Mouse (Mus musculus): Measurements from ENCODE around the gene Arf5. TPM values are rescaled to one million over a fixed set of nuclear protein-coding genes. Genes with fewer than 3 reads are reported as not detected.
A peak's percentile ranks its signal among the peaks of the same experiment; 100 is the strongest.

Gene Arf5
- total and polyA plus RNA-seq, 3 experiments: 20.7 to 306 (median 91.4) TPM

- H3K27me3 ChIP-seq (ENCODE audit: insufficient read depth, low read length): no peaks in the 10 kb centered on the region
- TF ChIP-seq POLR2AphosphoS5 (IDR thresholded peaks at IDR 0.05; ENCODE audit: insufficient replicate concordance, low read depth, low read length): no peak
- TF ChIP-seq CTCF (IDR thresholded peaks at IDR 0.05; ENCODE audit: low read depth, low read length): no peak
- TF ChIP-seq GATA2 (IDR thresholded peaks at IDR 0.05; ENCODE audit: borderline replicate concordance, low read depth, low read length): no peak
- TF ChIP-seq TAL1 (conservative IDR thresholded peaks at IDR 0.05; ENCODE audit: low read depth, low read length): no peak
- TF ChIP-seq GATA1 (IDR thresholded peaks at IDR 0.05; ENCODE audit: borderline replicate concordance, low read length): no peak
- ATAC-seq (ENCODE audit: extremely low read depth, insufficient number of reproducible peaks, low FRiP score, poor library complexity, severe bottlenecking) (no peak), DNase-seq (ENCODE audit: low spot score) (no peak)
- H3K9me3 ChIP-seq (replicated peaks): no peaks in the 10 kb centered on the region
- H3K36me3 ChIP-seq (replicated peaks): peaks cover 58% of the 10 kb centered on the region
- H3K4me3 ChIP-seq (ENCODE audit: low read depth, low read length): no peak overlapping the region
- peaks cover 33% of the 10 kb centered on the region for H3K4me1 ChIP-seq (ENCODE audit: insufficient read depth, low read depth, low read length)
Observed at GRCm38 (mm10) chr6:28418449-28418848, 4.9 kb upstream of the Arf5 start.

GRCm38 (mm10) chr6:28419673-28420072 lies 3.7 kb upstream of the Arf5 start:
- Histone ChIP-seq H3K4me1 (ENCODE audit: insufficient read depth, low read depth, low read length) (peaks cover 42% of the 10 kb centered on the region), H3K27me3 (ENCODE audit: insufficient read depth, low read length) (no peaks in the 10 kb centered on the region), H3K36me3 (replicated peaks) (peaks cover 61% of the 10 kb centered on the region), H3K4me3 (ENCODE audit: low read depth, low read length) (no peak overlapping the region), H3K9me3 (replicated peaks) (no peaks in the 10 kb centered on the region)
- ATAC-seq (ENCODE audit: extremely low read depth, insufficient number of reproducible peaks, low FRiP score, poor library complexity, severe bottlenecking) (no peak), DNase-seq (ENCODE audit: low spot score) (no peak)
- TF ChIP-seq CTCF (IDR thresholded peaks at IDR 0.05; ENCODE audit: low read depth, low read length) (no peak), TAL1 (conservative IDR thresholded peaks at IDR 0.05; ENCODE audit: low read depth, low read length) (no peak), POLR2AphosphoS5 (IDR thresholded peaks at IDR 0.05; ENCODE audit: insufficient replicate concordance, low read depth, low read length) (no peak), GATA1 (IDR thresholded peaks at IDR 0.05; ENCODE audit: borderline replicate concordance, low read length) (no peak), GATA2 (IDR thresholded peaks at IDR 0.05; ENCODE audit: borderline replicate concordance, low read depth, low read length) (no peak)

- H3K36me3 ChIP-seq (replicated peaks): peaks cover 63% of the 10 kb centered on the region
- TF ChIP-seq CTCF (IDR thresholded peaks at IDR 0.05; ENCODE audit: low read depth, low read length) (no peak), TAL1 (conservative IDR thresholded peaks at IDR 0.05; ENCODE audit: low read depth, low read length) (no peak), GATA2 (IDR thresholded peaks at IDR 0.05; ENCODE audit: borderline replicate concordance, low read depth, low read length) (no peak), POLR2AphosphoS5 (IDR thresholded peaks at IDR 0.05; ENCODE audit: insufficient replicate concordance, low read depth, low read length) (no peak)
- DNase-seq (ENCODE audit: low spot score) (no peak), ATAC-seq (ENCODE audit: extremely low read depth, insufficient number of reproducible peaks, low FRiP score, poor library complexity, severe bottlenecking) (no peak)
- peak overlapping the region; percentile 95; the same call in 1 of the 2 replicates for H3K4me3 ChIP-seq (ENCODE audit: low read depth, low read length)
- peaks cover 45% of the 10 kb centered on the region for H3K4me1 ChIP-seq (ENCODE audit: insufficient read depth, low read depth, low read length)
- no peaks in the 10 kb centered on the region for H3K9me3 ChIP-seq (replicated peaks)
- no peaks in the 10 kb centered on the region for H3K27me3 ChIP-seq (ENCODE audit: insufficient read depth, low read length)
Observed at GRCm38 (mm10) chr6:28420361-28420760, 3.0 kb upstream of the Arf5 start.

GRCm38 (mm10) chr6:28420865-28421264 lies 2.5 kb upstream of the Arf5 start:
- TF ChIP-seq POLR2AphosphoS5 (IDR thresholded peaks at IDR 0.05; ENCODE audit: insufficient replicate concordance, low read depth, low read length) (no peak), CTCF (IDR thresholded peaks at IDR 0.05; ENCODE audit: low read depth, low read length) (no peak), TAL1 (conservative IDR thresholded peaks at IDR 0.05; ENCODE audit: low read depth, low read length) (no peak), GATA1 (IDR thresholded peaks at IDR 0.05; ENCODE audit: borderline replicate concordance, low read length) (no peak), GATA2 (IDR thresholded peaks at IDR 0.05; ENCODE audit: borderline replicate concordance, low read depth, low read length) (no peak)
- no peaks in the 10 kb centered on the region for H3K9me3 ChIP-seq (replicated peaks)
- H3K4me3 ChIP-seq (ENCODE audit: low read depth, low read length): peak overlapping the region; percentile 95
- peaks cover 63% of the 10 kb centered on the region for H3K36me3 ChIP-seq (replicated peaks)
- DNase-seq (ENCODE audit: low spot score): no peak
- ATAC-seq (ENCODE audit: extremely low read depth, insufficient number of reproducible peaks, low FRiP score, poor library complexity, severe bottlenecking): no peak
- H3K27me3 ChIP-seq (ENCODE audit: insufficient read depth, low read length): no peaks in the 10 kb centered on the region
- peaks cover 48% of the 10 kb centered on the region for H3K4me1 ChIP-seq (ENCODE audit: insufficient read depth, low read depth, low read length)

- Histone ChIP-seq H3K36me3 (replicated peaks) (peaks cover 65% of the 10 kb centered on the region), H3K9me3 (replicated peaks) (no peaks in the 10 kb centered on the region), H3K27me3 (ENCODE audit: insufficient read depth, low read length) (no peaks in the 10 kb centered on the region), H3K4me1 (ENCODE audit: insufficient read depth, low read depth, low read length) (peaks cover 48% of the 10 kb centered on the region), H3K4me3 (ENCODE audit: low read depth, low read length) (peak overlapping the region; percentile 95)
- DNase-seq (ENCODE audit: low spot score): peak; percentile 81
- peak; percentile 47 for TF ChIP-seq CTCF (IDR thresholded peaks at IDR 0.05; ENCODE audit: low read depth, low read length)
- no peak for TF ChIP-seq GATA1 (IDR thresholded peaks at IDR 0.05; ENCODE audit: borderline replicate concordance, low read length)
- TF ChIP-seq TAL1 (conservative IDR thresholded peaks at IDR 0.05; ENCODE audit: low read depth, low read length): no peak
- ATAC-seq (ENCODE audit: extremely low read depth, insufficient number of reproducible peaks, low FRiP score, poor library complexity, severe bottlenecking): peak; percentile 85
Observed at GRCm38 (mm10) chr6:28421469-28422000, 1.8 kb upstream of the Arf5 start.

- Histone ChIP-seq H3K4me1 (ENCODE audit: insufficient read depth, low read depth, low read length) (peaks cover 48% of the 10 kb centered on the region), H3K36me3 (replicated peaks) (peaks cover 63% of the 10 kb centered on the region)
- no peak for ATAC-seq (ENCODE audit: extremely low read depth, insufficient number of reproducible peaks, low FRiP score, poor library complexity, severe bottlenecking)
Observed at GRCm38 (mm10) chr6:28422651-28423290, 589 bp upstream of the Arf5 start.

More at GRCm38 (mm10) chr6:28422651-28423290, 589 bp upstream of the Arf5 start:
- Histone ChIP-seq H3K9me3 (replicated peaks) (no peaks in the 10 kb centered on the region), H3K4me3 (ENCODE audit: low read depth, low read length) (peak overlapping the region; percentile 89; the same call in 1 of the 2 replicates), H3K27me3 (ENCODE audit: insufficient read depth, low read length) (no peaks in the 10 kb centered on the region)
- DNase-seq (ENCODE audit: low spot score): no peak
- no peak for TF ChIP-seq GATA2 (IDR thresholded peaks at IDR 0.05; ENCODE audit: borderline replicate concordance, low read depth, low read length)
- no peak for TF ChIP-seq GATA1 (IDR thresholded peaks at IDR 0.05; ENCODE audit: borderline replicate concordance, low read length)
- no peak for TF ChIP-seq POLR2AphosphoS5 (IDR thresholded peaks at IDR 0.05; ENCODE audit: insufficient replicate concordance, low read depth, low read length)
- no peak for TF ChIP-seq CTCF (IDR thresholded peaks at IDR 0.05; ENCODE audit: low read depth, low read length)
- no peak for TF ChIP-seq TAL1 (conservative IDR thresholded peaks at IDR 0.05; ENCODE audit: low read depth, low read length)

Data from G1E (cell line).